Mouse (Mus musculus) layer of hippocampus, postnatal 36 days (tissue): ENCODE data around the gene Kmt2d. TPM values are rescaled to one million over a fixed set of nuclear protein-coding genes. Genes with fewer than 3 reads are reported as not detected.
A peak's percentile ranks its signal among the peaks of the same experiment; 100 is the strongest.

Source experiments
- DNase-seq, 2 experiments: peaks; one replicate each; pipeline ENCODE4 v3.0.0; 2022
- total RNA-seq, 2 experiments: library from RNA; stranded (reverse); gene quantifications; 2 replicates each; pipeline ENCODE4 v1.2.3; 2021

The Kmt2d gene
- total RNA-seq, 2 experiments from 2014 or later: 81.4 to 101 TPM

DNA sequence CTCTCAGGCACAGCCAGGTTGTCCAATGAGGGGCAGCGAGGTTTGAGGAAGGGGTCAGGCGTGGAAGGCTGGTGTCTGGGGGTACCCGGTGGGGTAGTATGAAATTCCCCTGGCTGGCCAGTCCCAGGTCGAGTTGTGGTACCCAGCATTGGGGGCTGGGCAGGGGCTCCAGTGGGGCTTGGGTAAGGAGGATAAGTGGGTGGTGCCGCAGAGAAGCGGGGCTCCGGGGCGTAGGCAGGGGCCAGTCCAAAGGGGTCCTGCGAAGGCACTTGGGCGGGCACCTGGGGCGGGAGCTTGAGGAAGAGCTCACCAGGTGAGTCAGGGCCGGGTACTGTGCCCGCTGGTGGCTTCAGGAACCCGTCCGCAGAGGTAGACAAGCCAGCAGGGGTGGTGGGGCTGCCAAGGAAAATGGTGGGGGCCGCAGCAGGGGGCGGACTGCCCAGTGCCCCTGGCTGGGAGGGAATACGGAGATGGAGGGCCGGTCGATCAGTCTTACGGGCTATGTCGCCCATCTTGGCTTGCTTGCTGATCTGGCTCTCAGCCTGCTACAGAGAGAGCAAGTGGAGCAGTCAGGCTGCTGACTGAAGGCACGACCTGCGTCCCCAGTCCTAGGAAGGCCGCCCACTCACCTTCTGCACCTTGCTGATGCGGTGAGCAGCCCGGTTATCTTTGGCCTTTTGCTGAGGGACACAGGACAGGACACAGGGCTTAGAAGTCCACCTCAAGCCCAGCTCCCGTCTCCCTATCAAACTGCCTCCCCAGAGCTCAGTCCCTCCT lies 17.7 kb downstream of the Kmt2d start:
- DNase-seq: peak in 1 of 2 experiments; percentile 2

DNA sequence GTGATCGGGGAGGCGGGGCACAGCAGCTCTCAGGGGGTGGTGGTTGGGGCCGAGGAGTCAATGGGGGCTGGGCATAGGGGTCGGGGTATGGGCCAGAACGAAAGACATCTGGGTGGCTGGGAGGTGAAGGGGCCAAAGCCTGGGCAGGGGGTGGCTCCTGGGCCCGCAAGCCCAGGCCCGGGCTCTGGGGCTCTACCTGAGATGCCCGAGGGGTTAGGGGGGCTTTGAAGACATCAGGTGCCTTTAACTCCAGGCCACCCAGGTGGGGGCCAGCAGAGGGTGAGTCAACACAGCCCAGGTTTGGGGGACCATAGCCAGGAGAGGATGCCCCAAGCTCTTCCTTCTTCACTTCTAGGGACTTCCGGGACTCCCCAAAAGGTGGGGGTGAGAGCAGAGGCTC lies 18.3 kb downstream of the Kmt2d start:
- DNase-seq: no peak

DNA sequence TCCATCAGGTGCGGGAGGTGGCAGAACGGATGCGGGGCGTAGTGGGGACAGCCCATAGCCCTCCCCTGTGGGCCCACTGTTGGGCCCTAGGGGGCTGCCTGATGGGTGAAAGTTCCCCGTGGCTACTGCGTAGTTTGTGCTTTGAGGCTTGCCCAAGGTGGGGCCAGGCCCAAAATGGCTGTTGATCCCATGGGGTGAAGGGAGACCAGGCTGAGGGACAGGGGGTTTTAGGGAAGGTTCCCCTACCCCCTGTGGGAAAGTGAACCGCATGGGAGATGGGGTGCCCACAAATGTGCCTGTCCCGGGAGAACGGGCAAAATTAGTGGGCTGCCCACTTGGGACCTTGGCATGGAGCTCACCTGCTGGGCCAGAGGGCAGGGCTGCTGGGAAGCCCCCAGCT lies 18.9 kb downstream of the Kmt2d start:
- DNase-seq: peak in 1 of 2 experiments; percentile 4

DNA sequence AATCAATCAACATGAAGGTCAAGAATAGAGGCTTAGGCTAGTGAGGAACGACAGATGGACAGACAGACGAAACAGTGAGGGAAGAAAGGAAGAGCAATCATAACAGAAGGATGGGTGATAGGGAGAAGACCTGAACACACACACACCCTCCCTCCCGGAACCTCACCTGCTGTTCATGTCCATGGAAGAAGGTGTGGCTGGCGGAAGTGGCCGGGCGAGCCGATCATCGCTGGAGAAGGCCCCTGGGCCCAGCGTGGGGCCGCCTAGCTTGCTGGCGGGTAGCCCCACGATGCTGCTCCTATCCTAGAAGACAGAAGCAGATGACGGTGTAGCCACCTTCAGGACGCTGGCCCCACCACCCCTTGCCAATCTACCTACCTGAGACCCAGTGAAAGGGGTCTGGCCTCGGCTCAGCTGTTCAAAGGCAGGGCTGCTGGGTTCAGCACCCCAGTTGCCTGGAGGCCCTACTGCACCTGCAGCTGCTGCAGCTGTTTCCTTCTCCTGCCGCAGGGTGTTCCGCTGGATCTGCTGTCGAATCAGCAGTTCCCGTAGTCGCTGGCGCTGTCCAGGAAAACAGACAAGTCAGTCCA lies 19.7 kb downstream of the Kmt2d start:
- peak in 1 of 2 experiments; percentile 8 for DNase-seq

DNA sequence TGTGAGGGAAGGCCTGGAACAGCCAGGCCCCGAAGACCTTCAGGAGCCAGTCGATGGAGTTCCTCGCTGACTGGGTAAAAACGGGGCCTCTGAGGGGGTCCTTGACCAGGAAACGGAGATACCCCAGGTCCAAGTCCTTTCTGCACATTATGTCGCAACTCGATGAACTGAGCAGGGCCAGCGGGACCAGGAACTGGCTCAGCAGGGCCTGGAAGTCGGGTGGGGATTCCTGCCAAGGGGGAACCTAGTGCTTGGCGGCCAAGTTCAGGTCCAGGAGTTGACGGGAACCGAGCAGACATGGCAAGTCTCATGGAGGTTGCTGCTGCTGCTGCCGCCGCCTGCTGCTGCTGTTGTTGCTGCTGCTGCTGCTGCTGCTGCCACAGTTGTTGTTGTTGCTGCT lies 20.3 kb downstream of the Kmt2d start:
- DNase-seq: no peak

DNA sequence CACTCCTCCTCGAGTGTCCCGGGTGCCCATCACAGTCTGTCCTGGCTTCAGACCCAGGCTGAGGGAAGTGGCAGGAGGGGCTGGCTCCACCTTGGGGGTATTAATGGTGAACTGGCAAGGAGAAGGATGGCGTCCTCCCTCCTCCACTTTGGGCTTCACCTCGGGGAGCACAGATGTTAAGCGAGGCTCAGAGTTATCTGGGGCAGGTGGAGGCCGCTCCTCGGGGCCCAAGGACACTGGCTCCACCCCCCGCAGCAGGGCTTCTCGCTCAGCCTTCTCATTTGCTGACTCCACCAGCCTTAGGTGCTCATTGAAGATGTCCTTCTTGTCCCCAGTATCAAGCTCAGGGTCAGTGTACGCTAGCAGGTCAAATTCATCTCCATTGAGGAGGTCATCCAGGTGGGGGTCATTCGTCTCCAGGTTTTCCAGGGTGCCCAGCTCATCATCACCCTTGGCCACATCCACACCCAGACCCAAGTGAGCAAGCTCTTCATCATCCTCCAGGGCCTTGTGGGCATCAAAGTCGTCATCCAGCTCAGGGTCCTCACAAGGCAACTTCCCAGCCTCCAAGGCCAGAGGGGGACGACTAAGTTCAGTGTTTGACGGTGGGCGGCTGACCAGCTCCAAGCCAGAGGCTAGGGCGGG lies 20.9 kb downstream of the Kmt2d start:
- no peak for DNase-seq

DNA sequence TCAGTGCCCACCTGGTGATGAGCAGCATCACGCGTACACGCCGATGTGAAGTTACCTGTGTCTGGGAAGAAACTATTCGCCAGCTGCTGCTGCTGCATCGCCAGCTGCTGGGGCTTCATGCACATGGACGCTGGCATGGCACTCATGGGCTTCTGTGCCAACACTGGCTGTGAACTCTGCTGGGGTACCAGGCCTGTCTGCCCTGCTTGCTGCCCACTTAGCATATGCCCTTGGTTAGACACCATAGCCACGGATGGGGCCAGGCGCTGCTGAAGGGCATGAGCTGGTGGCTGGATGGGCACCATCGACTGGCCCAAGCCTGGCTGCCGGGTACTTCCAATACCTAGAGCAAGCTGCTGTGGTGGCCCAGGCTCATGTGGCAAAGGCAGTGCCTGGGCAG lies 21.8 kb downstream of the Kmt2d start:
- DNase-seq: no peak

DNA sequence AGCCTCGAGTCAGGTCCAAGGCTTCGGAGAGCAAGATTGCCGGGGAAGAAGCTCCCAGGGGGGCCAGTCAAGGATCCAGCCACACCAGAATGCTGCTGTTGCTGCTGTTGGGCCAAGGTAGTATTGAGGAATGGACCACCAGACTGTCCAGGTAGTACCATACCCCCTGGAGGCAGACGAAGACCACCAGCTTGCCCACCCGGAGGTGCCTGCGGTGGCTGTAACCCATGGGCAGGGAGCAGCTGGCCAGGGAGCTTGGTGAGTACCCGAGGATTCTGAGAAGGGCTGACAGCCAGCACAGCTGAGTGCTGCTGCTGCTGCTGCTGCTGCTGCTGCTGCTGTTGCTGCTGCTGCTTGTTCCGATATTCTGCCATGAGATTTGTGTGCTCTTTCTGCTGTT lies 24.9 kb downstream of the Kmt2d start:
- DNase-seq: no peak

DNA sequence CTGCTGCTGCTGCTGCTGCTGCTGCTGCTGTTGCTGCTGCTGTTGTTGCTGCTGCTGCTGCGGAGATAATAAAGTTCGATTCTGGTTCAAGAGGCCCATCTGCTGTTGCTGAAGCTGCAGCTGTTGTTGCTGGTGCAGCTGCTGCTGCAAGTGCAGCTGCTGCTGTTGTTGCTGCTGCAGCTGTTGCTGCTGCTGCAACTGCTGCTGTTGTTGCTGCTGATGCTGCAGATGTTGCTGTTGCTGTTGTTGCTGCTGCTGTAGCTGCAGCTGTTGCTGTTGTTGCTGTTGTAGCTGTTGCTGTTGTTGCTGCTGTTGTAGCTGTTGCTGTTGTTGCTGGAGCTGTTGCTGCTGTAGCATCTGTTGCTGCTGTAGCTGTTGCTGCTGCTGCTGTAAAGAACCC lies 25.9 kb downstream of the Kmt2d start:
- no peak for DNase-seq

DNA sequence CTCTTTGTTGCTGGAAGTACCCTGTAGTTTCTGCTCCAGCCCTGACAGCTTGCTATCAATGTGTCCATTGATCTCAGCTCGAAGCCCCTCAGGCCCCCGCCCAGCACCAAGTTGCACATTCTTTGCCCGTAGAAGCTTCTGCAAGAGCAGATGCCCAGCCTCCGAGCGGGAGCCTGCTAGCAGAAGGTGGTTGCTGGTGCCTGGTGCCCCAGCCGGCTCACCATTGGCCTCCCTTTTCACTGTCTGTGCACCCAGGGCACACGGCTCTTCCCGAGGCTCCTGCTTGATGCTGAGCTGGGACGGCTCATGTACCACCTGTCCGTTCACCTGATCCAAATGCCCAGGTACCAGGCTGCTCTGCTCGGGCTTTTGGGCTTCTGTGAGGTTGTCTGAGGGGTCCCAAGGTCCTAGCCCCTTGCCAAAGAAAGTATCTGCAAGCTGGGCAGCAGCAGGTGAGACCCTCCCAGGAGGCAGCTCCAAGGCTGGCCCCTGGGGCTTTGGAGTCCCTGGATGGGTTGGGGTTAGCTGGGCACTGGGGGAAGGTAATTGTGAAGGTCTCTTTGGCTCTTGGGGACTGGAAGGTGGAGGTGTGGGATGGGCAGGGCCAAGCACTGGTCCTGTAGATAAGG lies 27.3 kb downstream of the Kmt2d start:
- no peak for DNase-seq

DNA sequence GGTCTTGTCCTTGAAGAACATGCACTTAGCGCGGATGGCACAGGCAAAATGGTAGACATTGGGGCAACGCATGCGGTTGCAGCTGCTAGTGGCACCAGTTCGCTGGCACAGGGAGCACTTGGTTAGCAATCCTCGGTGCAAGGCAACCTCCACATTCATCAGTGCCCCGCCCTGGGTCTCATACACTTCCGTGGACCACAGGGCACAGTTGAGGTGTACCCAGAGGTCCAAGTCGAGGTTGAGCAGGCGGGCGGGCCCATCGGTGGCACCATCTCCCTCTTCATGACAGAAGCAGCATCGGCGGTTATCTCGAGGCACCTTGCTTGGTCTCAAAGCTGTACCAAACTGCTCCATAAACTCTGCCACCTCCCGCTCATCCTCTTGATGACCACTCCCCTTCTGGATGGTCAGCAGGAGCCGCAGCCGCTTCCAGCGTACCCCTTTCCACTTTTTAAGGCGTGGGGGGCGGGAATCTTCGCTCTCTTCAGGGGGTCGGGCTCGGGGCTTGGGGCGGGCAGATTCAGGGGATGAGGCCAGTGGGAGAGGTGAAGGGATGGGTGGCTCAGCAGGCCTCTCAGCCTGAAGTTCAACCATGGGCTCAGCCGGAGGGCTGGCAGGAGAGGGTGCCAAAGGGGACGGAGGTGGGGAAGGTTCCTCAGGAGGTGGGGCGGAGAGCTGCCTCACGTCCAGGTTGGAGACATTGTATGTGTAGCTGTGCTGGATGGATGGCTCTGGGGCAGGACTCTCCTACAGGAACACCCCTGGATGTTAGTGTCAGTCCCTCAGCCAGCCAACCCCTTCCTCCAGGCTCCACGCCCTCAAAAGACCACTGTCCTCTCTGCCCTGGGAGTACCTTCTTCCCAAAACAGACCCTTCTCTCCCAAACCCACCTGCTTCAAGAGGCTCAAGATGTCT lies 31.1 kb downstream of the Kmt2d start:
- DNase-seq: no peak

DNA sequence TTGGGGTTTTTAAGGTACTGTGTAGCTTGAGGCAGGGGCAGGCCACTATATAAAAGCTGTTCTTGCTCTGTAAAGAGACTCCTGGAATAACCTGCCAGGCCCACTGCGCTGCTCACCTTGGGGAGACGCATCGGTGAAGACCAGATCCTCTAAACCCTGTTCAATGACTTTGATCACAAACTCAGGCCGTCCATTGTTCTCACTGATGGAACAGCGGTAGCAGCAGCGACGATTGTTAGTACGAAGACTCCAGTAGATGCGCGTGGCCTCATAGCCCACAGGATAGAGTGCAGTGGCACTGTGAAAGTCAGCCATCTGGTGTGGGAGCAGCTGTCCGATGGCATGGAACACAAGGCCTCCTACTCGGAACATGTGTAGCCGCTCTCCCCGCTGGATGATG lies 31.8 kb downstream of the Kmt2d start:
- no peak for DNase-seq

DNA sequence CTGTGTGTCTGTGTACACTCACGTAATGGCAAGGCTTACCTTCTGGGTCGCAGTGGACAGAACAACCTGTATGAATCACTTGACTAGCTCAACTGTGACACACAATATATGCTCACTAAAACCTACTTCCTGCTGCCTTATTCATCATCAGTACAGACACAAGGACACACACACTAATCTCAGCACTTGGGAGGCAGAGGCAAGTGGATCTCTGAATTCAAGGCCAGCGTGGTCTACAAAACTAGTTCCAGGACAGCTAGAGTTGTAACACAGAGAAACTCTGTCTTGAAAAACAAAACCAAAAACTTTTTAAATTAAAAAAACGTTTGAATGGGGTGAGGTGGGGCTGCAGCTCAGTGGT lies 33.3 kb downstream of the Kmt2d start:
- no peak for DNase-seq

DNA sequence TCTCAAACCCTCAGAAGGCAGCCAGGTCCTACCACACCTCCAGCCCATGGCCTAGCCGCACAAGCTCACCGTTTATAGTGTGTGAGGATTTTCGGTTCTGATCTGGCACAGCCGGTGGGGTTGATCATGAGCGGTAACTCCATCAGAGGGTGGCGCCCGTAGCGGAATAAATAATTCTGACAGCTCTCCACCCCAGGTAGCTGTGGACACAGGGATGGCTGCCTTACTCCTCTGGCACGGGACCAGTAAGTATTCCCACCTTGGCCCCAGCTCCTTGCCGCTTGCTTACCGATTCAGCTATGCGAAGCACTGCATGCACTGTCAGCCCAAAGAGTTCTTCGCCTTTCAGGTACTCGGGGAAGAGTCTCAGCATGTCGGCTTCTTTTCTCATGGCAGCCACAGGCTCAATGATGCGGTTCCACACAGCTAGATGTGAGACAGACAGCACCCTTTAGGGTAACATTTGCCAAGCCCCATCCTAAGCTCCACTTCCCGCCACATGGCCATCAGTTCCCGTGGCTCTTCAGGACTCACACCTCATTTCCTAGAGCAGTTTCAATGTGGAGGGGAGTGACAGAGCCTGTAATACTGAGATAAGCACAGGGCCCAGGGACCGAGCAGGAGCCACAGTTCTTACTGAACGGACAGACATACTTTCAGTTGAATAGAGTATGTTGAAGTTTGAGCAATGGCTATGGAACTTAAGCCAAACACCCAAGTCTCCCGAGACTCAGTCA lies 33.8 kb downstream of the Kmt2d start:
- DNase-seq: no peak

DNA sequence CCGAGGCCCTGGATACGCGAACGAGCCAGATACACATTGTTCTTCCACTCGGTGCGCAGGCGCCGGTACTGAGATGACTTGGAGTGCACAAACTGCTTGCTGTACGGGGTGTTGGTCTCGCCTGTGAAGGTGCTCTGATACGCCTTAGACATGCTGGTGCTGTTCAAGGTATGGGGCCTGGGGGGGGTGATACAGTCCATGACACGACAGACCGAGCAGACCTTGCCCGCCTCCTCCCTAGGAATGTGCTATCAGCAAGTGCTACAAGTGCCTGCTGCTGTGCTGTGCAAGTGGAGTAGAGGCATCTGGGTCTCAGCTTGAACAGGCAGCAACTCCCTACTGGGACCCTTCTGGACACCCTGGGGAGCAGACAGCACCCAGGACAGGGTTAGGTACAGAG lies 35.7 kb downstream of the Kmt2d start:
- DNase-seq: no peak

DNA sequence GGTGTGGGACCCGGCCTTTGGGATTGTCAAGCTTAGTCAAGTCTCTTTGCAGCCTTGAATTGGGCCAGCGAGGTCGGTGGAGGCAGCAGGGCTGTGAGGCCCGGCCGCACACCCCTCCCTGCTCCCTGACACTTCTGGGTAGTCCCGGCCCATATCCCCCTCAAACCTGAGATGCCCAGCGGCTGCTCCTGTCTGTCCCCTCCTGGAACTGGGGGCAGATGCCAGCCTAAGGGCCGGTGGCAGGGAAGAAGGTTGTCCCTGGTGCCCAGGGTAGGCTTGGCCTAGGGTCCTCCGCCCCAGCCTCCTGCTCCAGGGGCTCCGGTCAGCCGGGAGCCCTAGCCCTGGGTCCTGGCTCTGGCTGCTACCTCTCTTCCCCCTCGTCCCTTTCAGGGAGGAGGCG lies 36.9 kb downstream of the Kmt2d start:
- no peak for DNase-seq

DNA sequence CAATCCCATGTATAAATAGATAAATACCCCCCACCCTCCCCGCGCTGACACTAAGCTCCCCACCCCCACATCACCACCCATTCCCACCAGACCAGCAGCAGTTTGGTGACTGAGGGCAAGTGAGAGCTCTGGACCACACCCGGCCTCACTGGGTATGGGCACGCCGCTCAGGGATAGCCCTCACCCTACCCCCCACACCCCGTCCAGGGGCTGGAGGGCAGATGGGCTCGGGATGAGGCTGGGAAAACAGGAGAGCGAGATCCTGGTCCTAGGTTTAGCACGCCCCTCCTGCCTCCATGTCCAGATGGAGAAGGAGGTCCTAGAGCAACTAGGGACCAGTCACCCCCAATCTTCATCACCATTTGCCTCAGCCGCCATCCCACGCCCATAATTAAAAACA lies 37.7 kb downstream of the Kmt2d start:
- DNase-seq: no peak

DNA sequence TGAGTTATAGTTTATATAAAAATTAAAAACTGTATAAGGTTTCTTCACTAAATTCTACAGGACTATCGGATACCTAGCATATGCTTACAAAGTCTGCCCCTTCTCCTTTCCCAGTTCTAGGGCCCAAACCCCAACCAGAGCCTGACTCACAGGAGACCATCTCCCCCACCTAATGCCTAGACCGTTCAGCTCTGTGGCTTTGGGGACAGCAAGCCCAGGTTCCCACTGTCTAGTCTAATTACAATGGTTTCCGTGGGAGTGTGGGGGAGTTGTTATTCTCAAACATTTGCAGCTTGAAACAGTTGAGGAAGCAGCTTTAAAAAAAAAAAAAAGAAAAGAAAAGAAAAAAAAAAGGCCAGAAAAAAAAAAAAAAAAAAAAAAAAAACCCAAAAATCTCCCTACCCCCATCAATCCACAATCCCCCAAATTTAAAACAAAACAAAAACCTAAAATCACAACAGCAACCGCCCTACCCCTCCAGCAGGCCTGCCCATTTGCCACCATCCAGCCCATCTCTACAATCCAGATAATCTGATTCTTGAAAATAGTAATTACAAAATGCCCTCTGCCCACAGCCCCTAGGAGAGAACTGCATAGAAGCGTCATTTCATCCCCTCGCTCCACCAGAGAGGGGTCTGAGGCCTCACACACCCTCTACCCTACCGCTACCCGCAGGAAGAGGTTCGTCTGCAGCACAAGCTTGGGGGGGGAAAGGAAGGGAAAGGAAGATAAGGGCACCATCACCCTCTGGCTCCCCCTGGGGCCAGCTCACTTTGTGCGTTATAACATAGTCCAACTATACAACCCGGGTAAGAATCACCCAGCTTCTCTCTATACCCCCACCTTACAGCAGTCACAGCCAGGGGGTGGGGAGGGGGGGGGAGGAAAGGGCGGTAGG lies 38.6 kb downstream of the Kmt2d start:
- no peak for DNase-seq

DNA sequence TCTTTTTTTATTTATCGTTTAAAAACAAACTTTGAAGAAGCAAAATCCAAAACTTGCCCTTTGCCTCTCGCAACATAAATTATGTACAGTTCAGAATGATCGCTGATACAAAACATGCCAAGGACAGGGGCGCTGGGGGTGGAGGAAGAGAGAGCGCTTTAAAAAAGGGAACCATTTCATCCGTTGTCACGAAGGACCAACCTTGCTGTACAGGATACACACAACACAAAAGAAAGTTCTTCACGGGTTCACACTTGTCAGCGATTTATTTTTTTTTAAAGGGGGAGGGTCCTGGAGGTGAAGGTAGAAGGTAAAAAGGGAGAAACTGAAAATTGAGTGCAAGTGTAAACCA lies 39.3 kb downstream of the Kmt2d start:
- DNase-seq: no peak
